Mouse (Mus musculus) adipose tissue, adult 10 weeks (tissue): ENCODE data around the gene Gm3194. TPM values are rescaled to one million over a fixed set of nuclear protein-coding genes. Genes with fewer than 3 reads are reported as not detected.

ENCODE experiments used
- polyA plus RNA-seq: library from polyadenylated mRNA; stranded (reverse); fragments of 350-450 nt; fragmentation: Illumina TruSeq; extraction: RNeasy Lipid Tissue Mini Kit (QIAGEN cat#74804); gene quantifications from one replicate; pipeline ENCODE4 v1.2.3, GENCODE M21; 2014; ENCODE audit warnings: low read depth, low replicate concordance

Gene Gm3194
- 0.31 TPM for polyA plus RNA-seq

DNA sequence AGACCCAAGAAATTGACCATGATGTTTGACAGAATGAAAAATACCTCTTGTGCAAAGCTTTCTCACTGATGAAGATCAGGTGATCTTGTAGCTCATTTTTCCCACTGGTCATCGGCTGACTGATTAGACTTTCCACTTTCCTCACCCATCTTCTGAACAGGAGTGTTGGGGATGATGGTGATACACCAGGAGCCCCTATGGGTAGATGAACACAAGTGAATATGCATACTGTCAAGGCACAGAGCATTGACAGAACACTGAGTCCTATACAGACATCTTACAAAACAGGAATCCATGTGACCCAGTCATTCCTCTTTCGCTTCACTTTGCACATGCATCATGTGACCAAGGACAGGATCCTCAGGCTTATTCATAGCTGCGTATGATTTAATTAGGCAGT lies at the start of gene Gm3194:
TSS of gene Gm3194 (minus strand) at position 101 of the 400 bp plus-strand sequence.

DNA sequence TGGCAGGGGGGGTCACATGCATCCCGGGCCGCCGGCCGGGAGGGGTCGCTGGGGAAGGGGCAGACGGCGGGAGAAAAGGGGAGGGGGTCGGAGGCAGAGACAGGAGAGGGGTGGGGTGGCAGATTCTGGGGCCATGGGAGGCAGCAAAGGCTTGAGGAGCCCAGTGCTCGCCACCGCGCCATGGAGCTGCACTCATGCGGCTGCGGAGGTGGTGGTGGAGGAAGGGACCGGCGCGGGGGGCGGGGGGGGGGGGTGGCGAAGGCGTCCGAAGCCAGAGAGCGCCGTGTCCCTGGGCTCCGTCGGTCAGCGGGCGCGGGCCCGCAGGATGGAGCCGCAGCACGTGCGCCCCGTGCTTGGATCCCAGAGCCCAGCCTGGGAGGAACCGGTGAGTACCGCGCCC lies 46.1 kb upstream of the Gm3194 start, which contains the start of gene Gm3488:
TSS of gene Gm3488 (plus strand) at position 301 of the 400 bp plus-strand sequence.

DNA sequence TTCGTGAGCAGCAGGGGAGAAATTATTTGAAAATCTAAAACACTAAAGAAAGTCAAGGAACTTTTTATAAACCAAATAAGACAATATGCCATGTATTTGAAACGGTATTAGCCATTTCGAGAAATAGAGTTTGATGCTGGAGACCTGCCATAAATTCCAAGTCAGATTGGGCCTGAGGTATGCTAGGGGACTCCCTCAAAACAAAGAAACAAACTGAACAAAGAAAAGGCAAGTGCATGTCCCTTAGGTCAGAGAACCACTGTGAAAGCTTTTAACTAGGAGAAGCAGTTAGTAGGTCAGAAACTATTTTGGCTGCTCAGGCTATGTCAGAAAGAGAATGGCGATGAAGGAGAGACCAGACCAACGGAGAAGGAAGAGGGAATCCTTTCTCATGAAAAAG lies 28.6 kb upstream of the Gm3194 start, which contains the start of gene Gm3187:
TSS of gene Gm3187 (plus strand) at position 301 of the 400 bp plus-strand sequence.

DNA sequence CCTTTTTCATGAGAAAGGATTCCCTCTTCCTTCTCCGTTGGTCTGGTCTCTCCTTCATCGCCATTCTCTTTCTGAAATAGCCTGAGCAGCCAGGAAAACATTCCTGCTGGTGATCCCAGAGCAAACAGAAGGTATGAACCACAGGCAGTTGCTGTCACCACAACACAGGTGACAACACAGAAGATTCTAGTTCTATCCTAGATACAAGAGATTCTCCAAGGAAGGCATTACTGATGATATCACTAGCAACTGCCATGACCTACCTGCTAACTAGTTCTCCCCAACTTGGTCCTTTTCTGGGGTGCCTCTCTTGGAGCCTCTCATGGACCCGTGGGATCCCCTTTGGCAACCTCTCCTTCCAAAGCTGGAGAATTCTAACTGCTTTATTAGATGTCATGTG lies 22.5 kb upstream of the Gm3194 start, which contains the start of gene Gm8246:
TSS of gene Gm8246 (minus strand) at position 101 of the 400 bp plus-strand sequence.

DNA sequence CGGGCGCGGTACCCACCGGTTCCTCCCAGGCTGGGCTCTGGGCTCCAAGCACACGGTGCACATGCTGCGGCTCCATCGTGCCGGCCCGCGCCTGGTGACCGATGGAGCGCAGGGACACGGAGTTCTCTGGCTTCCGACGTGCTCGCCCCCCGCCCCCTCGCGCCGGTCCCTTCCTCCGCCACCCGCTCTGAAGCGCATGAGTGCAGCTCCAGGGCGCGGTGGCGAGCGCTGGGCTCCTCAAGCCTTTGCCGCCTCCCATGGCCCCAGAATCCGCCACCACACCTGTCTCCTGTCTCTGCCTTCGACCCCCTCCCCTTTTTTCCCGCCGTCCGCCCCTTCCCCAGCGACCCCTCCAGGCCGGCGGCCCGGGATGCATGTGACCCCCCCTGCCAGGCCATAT lies 66.3 kb downstream of the Gm3194 start, which contains the start of gene Gm3500:
TSS of gene Gm3500 (minus strand) at position 101 of the 400 bp plus-strand sequence.

Other genes starting within 250 kb of the Gm3194 start
- gene Gm3526, start 194.9 kb downstream of the Gm3194 start, polyA plus RNA-seq: not detected
- not detected for gene Gm3542, start 120.5 kb downstream of the Gm3194 start, polyA plus RNA-seq
- not detected for gene Gm3500, start 66.4 kb downstream of the Gm3194 start, polyA plus RNA-seq
- gene Gm8246, start 22.4 kb upstream of the Gm3194 start, polyA plus RNA-seq: not detected
- not detected for gene Gm3187, start 28.7 kb upstream of the Gm3194 start, polyA plus RNA-seq
- gene Gm3488, start 46.2 kb upstream of the Gm3194 start, polyA plus RNA-seq: not detected
- gene Gm3532, start 83.0 kb upstream of the Gm3194 start, polyA plus RNA-seq: not detected
- gene Gm8265, start 177.6 kb upstream of the Gm3194 start, polyA plus RNA-seq: not detected
- not detected for gene Gm9603, start 232.0 kb upstream of the Gm3194 start, polyA plus RNA-seq